Mouse (Mus musculus): ENCODE data around the gene Uqcrh.

Gene Uqcrh

GRCm38 (mm10) chr4:116057559-116057958 lies 17.3 kb downstream of the Uqcrh start:
- no peak for DNase-seq (ENCODE audit: low read depth, low spot score)

DNA sequence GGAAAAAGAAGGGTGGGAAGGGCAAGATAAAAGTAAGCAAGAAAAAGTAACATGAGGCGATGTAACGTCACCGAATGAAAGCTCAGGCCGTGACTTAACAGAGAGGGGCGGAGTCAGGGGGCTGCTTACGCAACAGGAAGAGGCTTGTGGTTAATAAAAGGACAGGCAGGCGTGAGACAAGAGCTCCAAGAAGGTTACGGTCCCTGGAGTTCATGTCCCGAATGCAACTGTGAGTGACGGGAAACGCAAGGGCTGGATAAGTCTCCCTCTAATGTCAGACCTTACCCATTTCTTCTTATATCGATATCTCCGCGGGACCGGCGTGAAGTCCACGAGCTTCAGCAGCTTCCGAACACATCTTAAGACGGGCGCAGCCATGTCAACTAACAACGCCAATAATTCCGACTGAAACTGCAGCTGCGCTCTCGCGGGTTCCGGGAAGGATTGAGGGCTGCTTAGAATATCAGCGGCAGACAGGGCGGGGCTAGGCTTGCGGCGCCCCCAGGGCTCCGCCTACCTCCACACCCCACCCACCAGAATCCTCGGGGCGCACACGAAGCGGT lies 21.4 kb downstream of the Uqcrh start, which contains the start of gene Nsun4:
TSS of gene Nsun4 (minus strand) at position 478 of the 563 bp plus-strand sequence.
- DNase-seq (ENCODE audit: low read depth, low spot score): peak; percentile 83

- DNase-seq (ENCODE audit: low read depth, low spot score): peak; percentile 22
Measured at GRCm38 (mm10) chr4:116052526-116053293, 22.2 kb downstream of the Uqcrh start.

DNA sequence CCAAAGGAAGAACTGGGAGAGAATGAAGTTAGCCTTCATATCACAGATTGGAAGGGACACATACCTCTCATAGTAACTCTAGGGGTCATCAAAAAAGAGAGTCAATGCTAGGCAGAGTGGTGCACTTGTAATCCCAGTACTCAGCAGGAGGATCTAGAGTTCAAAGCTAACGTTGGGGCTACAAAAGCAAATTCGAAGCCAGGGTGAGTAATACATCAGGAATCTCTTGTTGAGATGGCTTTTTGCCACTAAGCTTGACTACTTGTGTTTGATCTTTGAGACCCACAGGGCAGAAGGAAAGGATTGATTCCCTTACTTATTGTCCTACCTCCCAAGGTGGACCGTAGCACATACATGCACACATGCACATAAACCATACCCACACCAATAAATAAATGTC lies 25.7 kb downstream of the Uqcrh start:
- no peak for DNase-seq (ENCODE audit: low read depth, low spot score)

DNA sequence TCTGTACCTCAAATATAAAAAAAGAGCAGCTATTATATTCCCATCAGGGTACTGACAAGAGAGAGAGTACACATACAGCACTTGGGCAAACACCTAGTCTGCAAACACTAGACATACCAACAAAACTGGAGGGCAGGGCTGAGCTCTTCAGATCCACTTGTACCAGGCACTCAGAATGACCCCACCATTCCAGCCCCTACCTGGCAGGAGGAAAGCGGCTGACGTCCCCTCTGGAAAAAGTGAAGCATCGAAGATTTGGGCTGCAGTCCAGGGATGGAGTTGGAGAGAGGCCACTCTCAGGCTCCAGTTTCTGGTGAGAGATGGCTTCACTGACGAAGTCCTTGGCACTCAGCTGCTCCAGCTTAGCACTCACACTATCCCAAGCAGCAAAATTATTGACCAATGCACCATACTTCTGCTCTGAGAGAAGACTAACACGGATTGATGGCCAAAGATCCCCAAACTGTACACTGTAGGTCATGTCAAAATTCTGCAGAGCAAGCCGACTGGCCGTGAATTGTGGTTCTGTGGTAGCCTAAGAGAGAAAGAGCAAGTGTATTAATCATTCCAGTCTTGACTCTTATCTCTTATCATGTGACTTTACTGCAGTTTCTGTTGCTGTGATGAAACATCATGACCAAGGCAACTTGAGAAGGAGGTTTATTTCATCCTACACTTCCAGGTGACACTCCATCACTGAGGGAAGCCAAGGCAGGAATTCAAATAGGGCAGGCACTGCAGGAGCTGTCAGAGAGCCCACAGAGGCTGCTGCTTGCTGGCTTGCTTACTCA lies 26.5 kb downstream of the Uqcrh start:
- DNase-seq (ENCODE audit: low read depth, low spot score): no peak

- no peak for DNase-seq (ENCODE audit: low read depth, low spot score)
Measured at GRCm38 (mm10) chr4:116047681-116048080, 27.2 kb downstream of the Uqcrh start.

DNA sequence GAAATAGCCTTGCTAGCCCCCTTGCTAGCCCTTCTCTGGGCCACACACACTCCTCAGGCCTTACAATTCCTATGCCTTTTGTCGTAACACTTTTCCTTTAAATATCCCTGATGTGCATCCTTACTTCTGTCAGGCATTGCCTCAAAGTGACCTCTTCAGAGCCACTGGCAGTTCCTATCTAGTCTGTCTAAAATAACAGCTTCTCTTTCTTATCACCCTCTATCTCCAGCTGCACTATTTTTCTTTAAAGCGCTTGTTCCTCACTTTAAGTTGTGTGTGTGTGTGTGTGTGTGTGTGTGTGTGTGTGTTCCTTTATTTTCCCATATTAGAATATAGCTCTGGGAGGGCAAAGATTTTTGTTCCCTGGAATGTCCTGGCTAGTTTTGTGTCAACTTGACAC lies 28.3 kb downstream of the Uqcrh start:
- no peak for DNase-seq (ENCODE audit: low read depth, low spot score)

- no peak for DNase-seq (ENCODE audit: low read depth, low spot score)
Measured at GRCm38 (mm10) chr4:116042186-116042585, 32.7 kb downstream of the Uqcrh start.

DNA sequence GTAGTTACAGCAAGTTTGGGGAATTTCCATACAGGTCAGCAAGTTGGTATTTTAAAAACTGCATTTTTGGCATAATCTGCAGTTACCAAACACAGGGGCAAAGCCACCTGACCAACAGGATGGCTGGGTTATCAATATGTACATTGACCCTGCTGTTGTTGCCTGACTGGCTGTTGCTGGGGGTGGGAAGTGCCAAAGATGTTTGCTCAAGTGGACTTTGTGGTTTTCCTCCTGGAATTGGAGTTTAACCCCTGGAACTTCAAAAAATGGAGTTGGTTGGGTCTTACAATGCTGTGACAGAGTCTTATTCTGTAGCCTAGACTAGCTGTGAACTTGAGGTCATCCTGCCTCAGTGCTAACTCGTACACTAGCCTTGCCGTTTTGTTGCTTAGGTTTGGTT lies 34.4 kb downstream of the Uqcrh start:
- DNase-seq (ENCODE audit: low read depth, low spot score): no peak

DNA sequence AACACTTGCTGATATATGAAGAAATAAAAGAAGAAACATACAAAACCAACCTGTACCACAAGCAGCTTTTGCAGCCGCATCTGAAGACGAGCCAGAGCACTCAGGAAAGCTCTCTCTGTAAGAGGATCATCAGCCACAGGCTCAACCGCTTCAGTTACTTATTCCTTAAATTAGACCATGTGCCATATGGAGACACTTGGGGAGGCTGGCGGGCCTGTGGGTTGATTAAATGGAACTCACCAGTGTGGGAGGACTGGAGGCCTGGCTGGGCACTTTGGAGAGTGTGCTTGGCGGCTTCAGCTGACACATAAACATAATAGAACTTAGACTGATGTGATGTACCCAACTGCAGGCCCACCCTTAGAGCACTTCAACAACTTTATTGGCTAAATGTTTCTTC lies 41.5 kb downstream of the Uqcrh start:
- no peak for DNase-seq (ENCODE audit: low read depth, low spot score)

GRCm38 (mm10) chr4:116032906-116033305 lies 42.0 kb downstream of the Uqcrh start:
- no peak for DNase-seq (ENCODE audit: low read depth, low spot score)

DNA sequence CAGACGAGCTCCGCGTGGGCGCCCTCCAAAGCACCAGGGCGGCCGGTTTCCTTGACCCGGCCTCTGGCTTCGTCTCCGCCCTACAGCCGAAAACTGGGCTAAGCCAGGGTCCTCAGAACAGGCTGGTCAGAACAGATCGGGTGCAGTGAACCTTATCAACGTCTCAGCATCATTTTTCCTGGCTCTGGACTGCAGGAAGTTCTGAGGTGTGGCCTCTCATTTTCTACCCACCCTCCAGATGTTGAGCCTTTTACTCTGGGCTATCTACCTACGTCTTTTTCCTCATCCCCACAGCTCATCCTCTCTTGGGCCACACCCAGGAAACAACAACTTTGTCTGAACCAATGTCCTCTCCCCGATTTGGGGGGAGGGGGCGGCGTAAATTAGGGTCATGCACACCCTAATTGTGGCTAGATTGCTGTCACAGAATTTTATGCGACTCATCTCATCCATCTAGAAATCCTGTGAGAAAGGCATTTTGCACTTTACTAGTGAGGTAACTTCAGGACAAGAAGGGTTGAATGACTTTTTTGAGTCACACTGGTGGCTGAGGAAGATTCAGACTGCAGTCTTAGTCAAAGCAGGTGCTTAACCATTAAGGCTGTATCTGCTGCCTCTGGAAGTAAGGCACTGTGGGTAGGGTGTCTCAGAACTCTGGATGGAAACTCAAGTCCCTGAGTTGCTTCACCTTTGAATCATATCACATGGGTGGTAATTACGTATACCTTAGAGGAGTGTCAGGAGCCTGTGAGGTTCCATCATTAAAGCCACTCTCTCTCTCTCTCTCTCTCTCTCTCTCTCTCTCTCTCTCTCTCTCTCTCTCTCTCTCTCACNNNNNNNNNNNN lies 56.7 kb downstream of the Uqcrh start, which contains the start of gene Faah:
TSS of gene Faah (minus strand) at position 25 of the 845 bp plus-strand sequence.
- no peak for DNase-seq (ENCODE audit: low read depth, low spot score)

DNA sequence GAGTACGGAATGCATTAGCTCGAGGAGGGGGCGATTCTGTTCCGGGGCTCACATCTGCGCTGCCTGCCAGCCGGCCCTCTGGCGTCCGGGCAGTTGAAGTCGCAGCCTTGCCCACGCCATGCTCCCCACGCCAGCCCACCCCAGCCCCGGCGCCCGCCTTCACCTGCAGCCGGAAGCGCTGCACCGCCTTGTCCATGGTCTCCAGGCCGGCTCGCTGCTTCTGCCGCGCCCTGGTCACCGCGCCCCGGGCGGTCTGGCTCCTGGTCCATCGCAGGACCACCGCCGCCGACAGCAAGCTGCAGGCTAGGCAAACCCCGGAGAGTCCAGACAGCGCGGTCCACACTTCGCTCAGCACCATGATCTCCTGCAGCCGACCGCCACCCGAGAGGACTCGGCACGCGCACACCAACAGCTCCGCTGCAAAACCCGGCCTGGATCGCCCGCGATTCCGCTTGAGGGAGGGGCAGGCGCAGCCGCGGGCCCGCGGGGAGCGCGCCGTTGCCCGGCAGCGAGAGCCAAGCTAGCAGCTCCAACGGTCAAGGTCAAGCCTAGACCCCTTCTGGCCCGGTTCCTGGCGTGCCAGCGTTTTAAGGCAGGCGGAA lies 57.5 kb downstream of the Uqcrh start:
- peak; percentile 57 for DNase-seq (ENCODE audit: low read depth, low spot score)

Measured in embryo, embryonic 11.5 days (tissue).